In the genomic region with DNA sequence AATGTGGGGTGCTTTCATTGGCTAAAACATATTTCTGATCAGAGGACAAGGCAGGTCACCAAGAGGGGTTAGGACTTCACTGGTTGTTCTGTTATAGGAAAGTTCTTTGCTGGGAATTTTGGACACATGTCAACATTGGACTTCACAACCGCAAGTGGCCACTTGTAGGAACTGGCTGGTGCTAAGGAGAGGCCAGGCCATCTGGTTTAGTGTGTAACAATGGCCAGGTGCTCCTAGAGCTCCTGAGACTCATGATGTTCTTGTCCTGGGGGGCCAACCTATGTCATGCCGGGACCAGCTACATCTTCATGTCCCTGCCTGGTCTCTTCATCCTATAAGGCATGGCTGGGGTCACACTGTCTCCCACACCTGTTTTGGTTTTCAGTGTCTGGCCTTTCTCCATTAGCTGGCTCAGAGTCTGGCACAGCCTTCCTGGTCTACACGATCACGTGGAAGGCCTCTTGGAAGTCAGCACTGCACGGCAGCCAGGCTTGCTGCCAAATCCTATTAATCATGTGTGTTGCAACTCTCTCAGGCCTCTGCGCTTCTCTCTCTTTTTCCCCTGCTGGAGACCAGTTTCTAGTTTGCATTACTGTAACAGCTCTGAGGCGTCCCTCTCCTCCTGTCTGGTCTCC, we compare ENCODE assay signal across 9 mouse cellular contexts. TPM values are rescaled to one million over a fixed set of nuclear protein-coding genes. Genes with fewer than 3 reads are reported as not detected.
A peak's percentile ranks its signal among the peaks of the same experiment; 100 is the strongest.
DNase-seq lines count a peak whose midpoint lies in the region; ATAC-seq and TF ChIP-seq lines count a peak whose summit lies in the region.
"Had no signal": no experiment of that assay in that cellular context is flagged by ENCODE, and none has a peak within 500 bp of the region (broad histone marks: within the 10 kb centered on the region; RNA-seq: fewer than 3 reads in every experiment).

No protein-coding gene starts in this region.

- intact Hi-C loops in heart, postnatal 14 days (cut with DNase I): no loop called here

- no peak for TF ChIP-seq POLR2A in liver, adult 2 months (IDR thresholded peaks at IDR 0.05; ENCODE audit: extremely low read depth, insufficient read depth, low read length)

- no peak overlapping the region for H3K4me3 ChIP-seq in liver, adult 2 months (ENCODE audit: insufficient read depth, low read depth, low read length)
- H3K4me3 ChIP-seq in liver, embryonic 12.5 days: no peak overlapping the region
- H3K4me3 ChIP-seq in lung, embryonic 16.5 days (ENCODE audit: low read length): no peak overlapping the region

- no peak overlapping the region for H3K27ac ChIP-seq in liver, adult 2 months (replicated peaks; ENCODE audit: insufficient read depth, low read depth, low read length)
- no peak overlapping the region for H3K27ac ChIP-seq in liver, embryonic 12.5 days
- H3K27ac ChIP-seq in lung, embryonic 16.5 days (ENCODE audit: low read length): 0 out of 2 replicates have a peak overlapping the region, but pooled peaks have one; percentile 10
- H3K27ac ChIP-seq: liver, embryonic 14.5 days had no signal

- H3K27me3 ChIP-seq in liver, adult 2 months (ENCODE audit: control insufficient read depth, insufficient read depth, low read length): no peaks in the 10 kb centered on the region
- H3K27me3 ChIP-seq in liver, embryonic 12.5 days (replicated peaks): no peaks in the 10 kb centered on the region
- H3K27me3 ChIP-seq in lung, embryonic 16.5 days (ENCODE audit: control insufficient read depth, insufficient read depth, low read depth, low read length): no peaks in the 10 kb centered on the region

- no peaks in the 10 kb centered on the region for H3K36me3 ChIP-seq in liver, adult 2 months (ENCODE audit: control insufficient read depth, insufficient read depth, low read length)
- no peaks in the 10 kb centered on the region for H3K36me3 ChIP-seq in liver, embryonic 12.5 days
- no peaks in the 10 kb centered on the region for H3K36me3 ChIP-seq in lung, embryonic 16.5 days (ENCODE audit: control insufficient read depth, insufficient read depth, low read length)

- WGBS in liver, adult 2 months: 16% methylated on average over 7 of the region's 7 CpGs
- WGBS in liver, embryonic 12.5 days (ENCODE audit: insufficient replicate concordance): 48% methylated on average over 7 of the region's 7 CpGs
- 20% methylated on average over 7 of the region's 7 CpGs for WGBS in large intestine, adult 2 months
- 23% methylated on average over 7 of the region's 7 CpGs for WGBS in lung, embryonic 16.5 days

- no peak overlapping the region for H3K9ac ChIP-seq in liver, adult 2 months (ENCODE audit: low read depth, low read length)
- no peak overlapping the region for H3K9ac ChIP-seq in liver, embryonic 12.5 days
- H3K9ac ChIP-seq in lung, embryonic 16.5 days (ENCODE audit: low read length): no peak overlapping the region
- H3K9ac ChIP-seq: liver, embryonic 14.5 days had no signal

- no peaks in the 10 kb centered on the region for H3K9me3 ChIP-seq in liver, embryonic 12.5 days (replicated peaks)
- no peaks in the 10 kb centered on the region for H3K9me3 ChIP-seq in lung, embryonic 16.5 days (ENCODE audit: control insufficient read depth, low read length)

- H3K4me2 ChIP-seq in liver, embryonic 12.5 days: no peak overlapping the region
- H3K4me2 ChIP-seq in lung, embryonic 16.5 days (ENCODE audit: low read depth, low read length): no peak overlapping the region

- TF ChIP-seq CTCF in liver, adult 2 months (IDR thresholded peaks at IDR 0.05; ENCODE audit: low read depth, low read length): no peak

- ATAC-seq in liver, embryonic 12.5 days: no peak
- ATAC-seq in lung, embryonic 16.5 days (ENCODE audit: low read depth): peak; percentile 95

- no peaks in the 10 kb centered on the region for H3K79me2 ChIP-seq in liver, adult 2 months (ENCODE audit: control insufficient read depth, insufficient read depth, low read length)

- peaks cover 5% of the 10 kb centered on the region; the same call in 1 of the 2 replicates for H3K4me1 ChIP-seq in liver, adult 2 months (ENCODE audit: control insufficient read depth, insufficient read depth, low read length)
- H3K4me1 ChIP-seq in liver, embryonic 12.5 days: no peaks in the 10 kb centered on the region
- H3K4me1 ChIP-seq in lung, embryonic 16.5 days (replicated peaks; ENCODE audit: control insufficient read depth, insufficient read depth, low read length): peaks cover 8% of the 10 kb centered on the region; the same call in 1 of the 2 replicates

- DNase-seq in liver, adult 2 months (ENCODE audit: extremely low read depth, low read depth, low spot score): peak; percentile 95
- peak; percentile 96 for DNase-seq in fat pad, adult 2 months (ENCODE audit: extremely low read depth, low read depth, low spot score)
- peak; percentile 79 to 85 for DNase-seq in heart, postnatal 14 days
- DNase-seq in large intestine, adult 2 months (ENCODE audit: low read depth, low spot score): peak; percentile 14
- peak; percentile 67 to 71 for DNase-seq in right cerebral cortex, adult 2 months (ENCODE audit: low spot score in 2 of 2)
- DNase-seq in thymus, postnatal 36 days: no peak

RNA-seq across cellular contexts. Expression of a gene that starts 55.9 kb away (rescaled TPM):
- 11.3 and 15.7 TPM in 2 replicates for total RNA-seq in liver, adult 2 months (2014; rRNA removed)
- polyA plus RNA-seq in liver, adult 2 months (2012; rRNA removed): 25.0 and 32.7 TPM in 2 replicates
- 3.0 and 3.1 TPM in 2 replicates for polyA plus RNA-seq in liver, embryonic 12.5 days (2016; fragmentation: Nextera tagmentation; extraction: Ambion mirVana)
- total RNA-seq in heart, postnatal 14 days (2021): 1 to 10 TPM in 1 of 2 experiments, under 1 TPM in 1; 0.98 to 1.2 TPM
- 20.3 and 35.1 TPM in 2 replicates for polyA plus RNA-seq in large intestine, adult 2 months (2012; rRNA removed)
- polyA plus RNA-seq in lung, embryonic 16.5 days (2015; fragmentation: Nextera tagmentation; extraction: Ambion mirVana): 7.8 and 9.9 TPM in 2 replicates

Comparison
In these comparisons a context has a peak if more than half of its experiments do, and no peak if none do; other contexts are left out.
1. DNase-seq: peak in liver, adult 2 months (single experiment), fat pad, adult 2 months (single experiment), heart, postnatal 14 days (2 of 2), large intestine, adult 2 months (single experiment) and right cerebral cortex, adult 2 months (2 of 2); none in thymus, postnatal 36 days (0 of 2).